Mouse (Mus musculus) G1E-ER4 (cell line): ENCODE results near the gene Fndc9. TPM values are rescaled to one million over a fixed set of nuclear protein-coding genes. Genes with fewer than 3 reads are reported as not detected.

ENCODE experiments used
- GATA1 ChIP-seq: IDR thresholded peaks from one replicate; pipeline ENCODE4 v1.8.0; 2012; ENCODE audit warnings: low read length, inconsistent platforms
- polyA plus RNA-seq: library from polyadenylated mRNA; stranded (reverse); fragments of >175 nt; gene quantifications from 2 replicates; pipeline ENCODE4 v1.2.3, GENCODE M21; 2012

The Fndc9 gene
- polyA plus RNA-seq, 1 experiment, result not detected

DNA sequence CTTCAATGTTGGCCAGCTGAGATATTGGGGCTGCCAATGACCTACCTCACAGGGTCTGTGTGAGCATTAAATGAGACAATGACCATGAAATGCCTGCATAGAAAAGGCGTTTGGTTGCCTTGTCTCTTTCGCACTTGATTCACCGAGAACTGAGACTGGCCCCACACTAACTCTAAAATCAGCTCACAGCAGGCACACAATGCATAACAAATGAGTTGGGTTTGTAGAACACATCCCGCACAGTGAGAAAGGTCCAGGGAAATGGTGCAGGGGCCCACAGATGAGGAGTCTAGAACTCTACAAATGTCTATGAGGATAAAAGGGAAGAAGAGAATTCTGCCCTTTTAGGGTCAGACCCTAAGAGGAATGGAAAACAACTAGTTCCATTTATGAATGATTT, 53.7 kb downstream of the Fndc9 start:
- no peak for TF ChIP-seq GATA1

Other genes with a start within 250 kb of the Fndc9 start
- 0.24 TPM in 1 of 2 replicates, not detected in the other for gene Gm12166, start 183.2 kb upstream of the Fndc9 start, polyA plus RNA-seq
- gene Adam19, start 179.5 kb upstream of the Fndc9 start, polyA plus RNA-seq, result not detected in 2 replicates
- not detected in 2 replicates for gene Nipal4, start 69.0 kb upstream of the Fndc9 start, polyA plus RNA-seq
- 0.44 and 0.51 TPM in 2 replicates for gene Cyfip2, start 77.3 kb downstream of the Fndc9 start, polyA plus RNA-seq
- gene Itk, start 154.0 kb downstream of the Fndc9 start, polyA plus RNA-seq, result 0.05 and 0.15 TPM in 2 replicates
- not detected in 2 replicates for gene Fam71b, start 161.0 kb downstream of the Fndc9 start, polyA plus RNA-seq
- 197 and 278 TPM in 2 replicates for gene Med7, start 201.4 kb downstream of the Fndc9 start, polyA plus RNA-seq
- gene Havcr2, start 219.4 kb downstream of the Fndc9 start, polyA plus RNA-seq, result 0.91 and 1.2 TPM in 2 replicates